Mouse (Mus musculus): ENCODE measurements around the gene Ppdpf. TPM values are rescaled to one million over a fixed set of nuclear protein-coding genes. Genes with fewer than 3 reads are reported as not detected.

Ppdpf gene
- total and polyA plus RNA-seq, 3 experiments = 47.5 to 81.2 (median 57.7) TPM

DNA sequence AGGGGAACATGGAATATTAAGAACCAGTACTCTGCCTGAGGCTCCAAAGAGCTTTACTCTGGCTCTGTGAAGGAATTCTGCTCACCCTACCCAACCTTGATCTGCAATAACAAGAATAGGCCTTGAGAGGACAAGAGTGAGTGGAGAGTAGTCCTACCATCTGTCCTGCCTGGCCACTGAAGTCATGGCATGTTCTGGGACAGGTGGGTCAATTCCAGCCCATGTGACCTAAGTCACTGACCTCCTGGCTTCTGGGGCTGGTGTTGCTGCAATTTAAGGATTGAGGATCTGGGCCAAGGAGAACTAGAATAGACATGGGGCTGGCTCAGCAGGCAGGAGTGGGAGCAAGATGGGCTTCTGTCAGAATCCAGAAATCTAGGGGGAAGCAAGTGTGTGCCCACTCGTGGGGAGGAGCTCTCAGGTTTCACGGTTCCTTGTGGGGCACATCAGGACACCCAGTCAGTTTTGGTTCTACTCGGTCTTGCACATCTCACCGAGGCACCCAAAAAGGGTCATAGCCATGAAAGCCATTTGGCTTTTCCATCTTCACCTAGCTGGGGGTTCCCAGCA, 40.0 kb upstream of the Ppdpf start:
- Histone ChIP-seq H3K9ac (ENCODE audit: low read depth, low read length) (no peak overlapping the region), H3K27ac (peak overlapping the region; percentile 16), H3K27me3 (ENCODE audit: control insufficient read depth, insufficient read depth, low read length) (no peaks in the 10 kb centered on the region), H3K4me1 (ENCODE audit: control insufficient read depth, insufficient read depth, low read length) (peaks cover 10% of the 10 kb centered on the region), H3K4me3 (no peak overlapping the region), H3K79me2 (replicated peaks; ENCODE audit: control insufficient read depth, insufficient read depth, low read length) (no peaks in the 10 kb centered on the region), H3K36me3 (ENCODE audit: control insufficient read depth, insufficient read depth, low read length) (peaks cover 6% of the 10 kb centered on the region; the same call in 1 of the 2 replicates)
- peak in 1 of 2 experiments; percentile 41 for DNase-seq
- intact Hi-C loops (cut with DNase I) = no loop called here
- WGBS = 57% methylated on average over 4 of the region's 4 CpGs
- TF ChIP-seq EP300 (IDR thresholded peaks at IDR 0.05; ENCODE audit: insufficient read depth, low read depth, low read length) (0 out of 2 replicates have a peak, but pooled peaks have one; percentile 8), POLR2A (IDR thresholded peaks at IDR 0.05; ENCODE audit: insufficient read depth, low read depth, low read length) (no peak; the same call in 1 of the 2 replicates)

- no peaks in the 10 kb centered on the region for H3K27me3 ChIP-seq (ENCODE audit: control insufficient read depth, insufficient read depth, low read length)
- H3K4me1 ChIP-seq (ENCODE audit: control insufficient read depth, insufficient read depth, low read length) = peaks cover 10% of the 10 kb centered on the region
- intact Hi-C loops (cut with DNase I) = no loop called here
- peaks cover 6% of the 10 kb centered on the region; the same call in 1 of the 2 replicates for H3K36me3 ChIP-seq (ENCODE audit: control insufficient read depth, insufficient read depth, low read length)
- H3K27ac ChIP-seq = peak overlapping the region; percentile 16
- DNase-seq = peak; percentile 55 to 60
- 6% methylated on average over 61 of the region's 61 CpGs for WGBS
- H3K79me2 ChIP-seq (replicated peaks; ENCODE audit: control insufficient read depth, insufficient read depth, low read length) = no peaks in the 10 kb centered on the region
- peak overlapping the region; percentile 43 for H3K4me3 ChIP-seq
- H3K9ac ChIP-seq (ENCODE audit: low read depth, low read length) = peak overlapping the region; percentile 48; the same call in 1 of the 2 replicates
- TF ChIP-seq CTCF (IDR thresholded peaks at IDR 0.05) (no peak), EP300 (IDR thresholded peaks at IDR 0.05; ENCODE audit: insufficient read depth, low read depth, low read length) (no peak), POLR2A (IDR thresholded peaks at IDR 0.05; ENCODE audit: insufficient read depth, low read depth, low read length) (no peak)
Observed at GRCm38 (mm10) chr2:181147546-181148317, 39.3 kb upstream of the Ppdpf start.

DNA sequence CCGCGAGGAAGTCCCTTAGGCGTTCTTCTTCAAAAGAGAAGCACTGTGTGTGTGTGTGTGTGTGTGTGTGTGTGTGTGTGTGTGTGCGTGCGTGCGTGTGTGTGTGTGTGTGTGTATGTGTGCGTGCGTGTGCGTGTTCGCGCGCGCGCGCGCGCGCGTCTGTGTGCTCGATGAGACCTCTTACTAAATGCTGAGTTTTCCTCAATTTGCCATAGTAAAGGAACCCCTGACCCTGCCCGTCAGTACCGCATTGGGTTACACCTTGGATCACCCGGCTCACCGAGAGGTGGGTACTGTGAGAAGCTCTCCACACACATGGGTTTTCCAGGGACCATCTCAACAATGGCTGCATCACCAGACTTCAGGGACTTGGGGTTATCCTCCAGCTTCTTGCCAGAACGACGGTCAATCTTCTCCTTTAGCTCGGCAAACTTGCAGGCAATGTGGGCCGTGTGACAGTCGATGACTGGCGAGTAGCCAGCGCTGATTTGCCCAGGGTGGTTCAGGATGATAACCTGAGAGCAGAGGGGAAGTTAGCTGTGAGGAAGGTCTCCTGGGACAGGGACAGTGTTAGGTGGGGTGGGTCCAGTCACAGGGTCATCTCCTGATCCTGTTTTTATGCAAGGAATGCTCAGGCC, 38.6 kb upstream of the Ppdpf start:
- Histone ChIP-seq H3K79me2 (replicated peaks; ENCODE audit: control insufficient read depth, insufficient read depth, low read length) (no peaks in the 10 kb centered on the region), H3K4me3 (no peak overlapping the region), H3K36me3 (ENCODE audit: control insufficient read depth, insufficient read depth, low read length) (peaks cover 6% of the 10 kb centered on the region; the same call in 1 of the 2 replicates), H3K9ac (ENCODE audit: low read depth, low read length) (no peak overlapping the region), H3K4me1 (ENCODE audit: control insufficient read depth, insufficient read depth, low read length) (peaks cover 10% of the 10 kb centered on the region), H3K27me3 (ENCODE audit: control insufficient read depth, insufficient read depth, low read length) (no peaks in the 10 kb centered on the region), H3K27ac (no peak overlapping the region)
- DNase-seq = peak in 1 of 2 experiments; percentile 19
- WGBS = 25% methylated on average over 31 of the region's 31 CpGs
- no peak for TF ChIP-seq CTCF (IDR thresholded peaks at IDR 0.05)
- no peak for TF ChIP-seq EP300 (IDR thresholded peaks at IDR 0.05; ENCODE audit: insufficient read depth, low read depth, low read length)
- TF ChIP-seq POLR2A (IDR thresholded peaks at IDR 0.05; ENCODE audit: insufficient read depth, low read depth, low read length) = no peak
- intact Hi-C loops (cut with DNase I) = no loop called here

DNA sequence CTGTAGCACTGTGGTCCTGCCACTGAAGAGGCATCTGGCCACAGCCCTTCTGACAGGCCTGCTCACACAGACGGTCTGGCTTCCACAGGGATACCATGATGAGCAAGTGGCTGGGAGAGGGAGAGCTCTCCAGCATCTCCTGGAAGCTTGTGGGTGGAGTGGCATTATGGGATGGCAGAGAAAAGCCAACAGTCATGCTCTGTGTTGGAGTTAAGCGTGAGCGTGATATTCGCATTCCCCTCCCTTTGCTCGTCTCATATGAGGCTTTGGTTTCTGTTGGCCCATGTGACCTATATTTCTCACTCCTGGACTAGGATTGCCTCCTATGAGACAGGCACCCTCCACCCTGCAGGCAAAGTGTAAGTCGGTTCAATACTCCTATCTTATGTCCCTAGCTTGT, 36.8 kb upstream of the Ppdpf start:
- no peak for TF ChIP-seq POLR2A (IDR thresholded peaks at IDR 0.05; ENCODE audit: insufficient read depth, low read depth, low read length)
- TF ChIP-seq CTCF (IDR thresholded peaks at IDR 0.05) = no peak
- TF ChIP-seq EP300 (IDR thresholded peaks at IDR 0.05; ENCODE audit: insufficient read depth, low read depth, low read length) = no peak
- Histone ChIP-seq H3K36me3 (ENCODE audit: control insufficient read depth, insufficient read depth, low read length) (peaks cover 6% of the 10 kb centered on the region; the same call in 1 of the 2 replicates), H3K4me1 (ENCODE audit: control insufficient read depth, insufficient read depth, low read length) (peaks cover 12% of the 10 kb centered on the region), H3K27me3 (ENCODE audit: control insufficient read depth, insufficient read depth, low read length) (no peaks in the 10 kb centered on the region), H3K79me2 (replicated peaks; ENCODE audit: control insufficient read depth, insufficient read depth, low read length) (no peaks in the 10 kb centered on the region), H3K9ac (ENCODE audit: low read depth, low read length) (no peak overlapping the region), H3K27ac (no peak overlapping the region), H3K4me3 (no peak overlapping the region)
- intact Hi-C loops (cut with DNase I) = loop anchor here (10.0 kb wide), 1 partner anchor 445 kb away; the partner anchor contains the start of genes Prpf6, Samd10 and Zfp512b
- no peak for DNase-seq
- whole genome bisulfite sequencing = 57% methylated on average over 6 of the region's 6 CpGs

DNA sequence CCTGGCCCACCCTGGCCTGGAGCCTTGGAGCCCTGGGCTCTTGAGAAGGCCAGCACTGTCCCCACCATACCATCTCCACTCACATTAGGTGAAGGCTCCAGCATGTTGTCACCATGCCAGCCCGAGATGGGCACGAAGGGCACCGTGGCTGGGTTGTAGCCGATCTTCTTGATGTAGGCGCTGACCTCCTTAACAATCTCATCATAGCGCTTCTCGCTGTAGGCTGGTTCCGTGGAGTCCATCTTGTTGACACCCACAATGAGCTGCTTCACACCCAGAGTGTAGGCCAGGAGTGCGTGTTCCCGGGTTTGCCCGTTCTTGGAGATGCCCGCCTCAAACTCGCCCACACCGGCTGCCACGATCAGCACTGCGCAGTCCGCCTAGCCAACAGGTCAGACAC, 34.3 kb upstream of the Ppdpf start:
- Histone ChIP-seq H3K79me2 (replicated peaks; ENCODE audit: control insufficient read depth, insufficient read depth, low read length) (no peaks in the 10 kb centered on the region), H3K27me3 (ENCODE audit: control insufficient read depth, insufficient read depth, low read length) (peaks cover 3% of the 10 kb centered on the region; the same call in 1 of the 2 replicates), H3K27ac (no peak overlapping the region), H3K36me3 (ENCODE audit: control insufficient read depth, insufficient read depth, low read length) (peaks cover 6% of the 10 kb centered on the region; the same call in 1 of the 2 replicates), H3K4me1 (ENCODE audit: control insufficient read depth, insufficient read depth, low read length) (peaks cover 11% of the 10 kb centered on the region), H3K4me3 (no peak overlapping the region), H3K9ac (ENCODE audit: low read depth, low read length) (no peak overlapping the region)
- 81% methylated on average over 17 of the region's 17 CpGs for WGBS
- intact Hi-C loops (cut with DNase I) = loop anchor here (10.0 kb wide), 1 partner anchor 442 kb away; the partner anchor contains the start of genes Prpf6, Samd10 and Zfp512b
- TF ChIP-seq EP300 (IDR thresholded peaks at IDR 0.05; ENCODE audit: insufficient read depth, low read depth, low read length) = no peak
- 0 out of 2 replicates have a peak, but pooled peaks have one; percentile 42 for TF ChIP-seq POLR2A (IDR thresholded peaks at IDR 0.05; ENCODE audit: insufficient read depth, low read depth, low read length)
- no peak for TF ChIP-seq CTCF (IDR thresholded peaks at IDR 0.05)
- no peak for DNase-seq

Data from heart, adult 2 months (tissue).